8 mouse cellular contexts compared by ENCODE assay signal in genomic region chr4:155143871-155144502, GRCm38 (mm10). TPM values are rescaled to one million over a fixed set of nuclear protein-coding genes. Genes with fewer than 3 reads are reported as not detected.
DNase-seq lines count a peak whose midpoint lies in the region; ATAC-seq lines count a peak whose summit lies in the region.

No protein-coding gene starts in this region.

- H3K9me3 ChIP-seq in hindbrain, embryonic 13.5 days: no peaks in the 10 kb centered on the region

- H3K4me1 ChIP-seq in hindbrain, embryonic 13.5 days (replicated peaks): peaks cover 33% of the 10 kb centered on the region

- DNase-seq in urinary bladder, postnatal 14 days (ENCODE audit: low spot score): peak; percentile 71
- DNase-seq in urinary bladder, postnatal 10 days (ENCODE audit: low spot score): no peak
- DNase-seq in gastrocnemius, adult 8-10 months (ENCODE audit: low spot score in 2 of 2): peak; percentile 77 to 84
- DNase-seq in left cerebral cortex, postnatal 10 days (ENCODE audit: extremely low spot score in 1 of 2, low spot score in 2 of 2): peak; percentile 59 to 79
- peak; percentile 90 for DNase-seq in skeletal muscle tissue, adult 2 months (ENCODE audit: low read depth, low spot score)
- DNase-seq in T-cell, adult 2 months (ENCODE audit: low spot score): no peak

- H3K4me3 ChIP-seq in hindbrain, embryonic 13.5 days: no peak overlapping the region

- no peaks in the 10 kb centered on the region for H3K27me3 ChIP-seq in hindbrain, embryonic 13.5 days

- intact Hi-C loops in left cerebral cortex, postnatal 10 days (cut with DNase I): no loop called here

- peak overlapping the region; percentile 85 for H3K27ac ChIP-seq in hindbrain, embryonic 13.5 days

- WGBS in hindbrain, embryonic 13.5 days: 23% methylated on average over 12 of the region's 12 CpGs

- peak overlapping the region; percentile 39; the same call in 1 of the 2 replicates for H3K9ac ChIP-seq in hindbrain, embryonic 13.5 days

- no peak overlapping the region; the same call in 1 of the 2 replicates for H3K4me2 ChIP-seq in hindbrain, embryonic 13.5 days

- ATAC-seq in hindbrain, embryonic 13.5 days (ENCODE audit: low FRiP score): peak; percentile 78
- ATAC-seq in megakaryocyte progenitor cell, adult 5-6 weeks (replicated peaks; ENCODE audit: poor library complexity): peak; percentile 68

- H3K36me3 ChIP-seq in hindbrain, embryonic 13.5 days: no peaks in the 10 kb centered on the region

RNA-seq across cellular contexts. Expression of gene Morn1, which starts 57.6 kb away (rescaled TPM):
- 1 to 10 TPM; 1.2 to 2.1 (median 1.4) TPM for total RNA-seq in gastrocnemius, adult 8-10 months (2022)
- polyA plus RNA-seq in hindbrain, embryonic 13.5 days (2015; fragmentation: Nextera tagmentation; extraction: Ambion mirVana): 7.1 and 8.0 TPM in 2 replicates
- 10 to 100 TPM; 16.0 to 16.3 TPM for total RNA-seq in left cerebral cortex, postnatal 10 days (2021)
- 0.47 and 0.81 TPM in 2 replicates for total RNA-seq in megakaryocyte progenitor cell, adult 5-6 weeks (2015)
- 1.7 and 3.6 TPM in 2 replicates for total RNA-seq in megakaryocyte progenitor cell, adult 5-6 weeks (2017)

RNA-seq across cellular contexts. Expression of gene Rer1, which starts 57.8 kb away (rescaled TPM):
- 10 to 100 TPM; 52.2 to 64.6 (median 59.8) TPM for total RNA-seq in gastrocnemius, adult 8-10 months (2022)
- 123 and 132 TPM in 2 replicates for polyA plus RNA-seq in hindbrain, embryonic 13.5 days (2015; fragmentation: Nextera tagmentation; extraction: Ambion mirVana)
- 10 to 100 TPM; 68.8 to 71.0 TPM for total RNA-seq in left cerebral cortex, postnatal 10 days (2021)
- total RNA-seq in megakaryocyte progenitor cell, adult 5-6 weeks (2015): 123 and 145 TPM in 2 replicates
- total RNA-seq in megakaryocyte progenitor cell, adult 5-6 weeks (2017): 118 and 126 TPM in 2 replicates

Comparison
In these comparisons a context has a peak if more than half of its experiments do, and no peak if none do; other contexts are left out.
1. DNase-seq: peak in urinary bladder, postnatal 14 days (single experiment), gastrocnemius, adult 8-10 months (2 of 2), left cerebral cortex, postnatal 10 days (2 of 2) and skeletal muscle tissue, adult 2 months (single experiment); none in urinary bladder, postnatal 10 days (single experiment) and T-cell, adult 2 months (single experiment).